Mouse (Mus musculus): ENCODE data around the gene Tnfrsf12a.

Tnfrsf12a gene

DNA sequence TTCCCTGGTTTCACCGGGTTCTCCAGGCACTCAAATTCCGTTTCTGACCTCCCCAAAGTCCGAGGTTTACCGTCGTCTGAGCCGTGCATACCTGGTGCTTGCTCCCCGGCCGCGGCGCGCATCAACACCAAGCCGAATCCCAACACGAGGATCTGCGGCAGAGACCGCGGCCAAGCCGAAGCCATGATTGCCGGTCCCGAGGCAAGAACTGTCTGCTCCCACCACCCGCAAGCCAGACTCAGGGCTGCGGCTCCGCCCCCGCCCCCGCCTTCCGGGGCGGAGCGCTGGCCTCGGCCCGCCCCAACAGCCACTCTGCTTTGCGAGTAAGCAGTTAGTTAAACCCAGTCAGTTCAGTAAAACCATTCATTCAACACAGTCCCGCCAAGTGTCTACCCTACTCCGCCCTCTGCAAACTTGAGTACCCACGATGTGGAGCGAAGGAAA lies at the start of gene Tnfrsf12a:
TSS of gene Tnfrsf12a (minus strand) at position 233 of the 444 bp plus-strand sequence.
- peak; percentile 65 for DNase-seq

DNA sequence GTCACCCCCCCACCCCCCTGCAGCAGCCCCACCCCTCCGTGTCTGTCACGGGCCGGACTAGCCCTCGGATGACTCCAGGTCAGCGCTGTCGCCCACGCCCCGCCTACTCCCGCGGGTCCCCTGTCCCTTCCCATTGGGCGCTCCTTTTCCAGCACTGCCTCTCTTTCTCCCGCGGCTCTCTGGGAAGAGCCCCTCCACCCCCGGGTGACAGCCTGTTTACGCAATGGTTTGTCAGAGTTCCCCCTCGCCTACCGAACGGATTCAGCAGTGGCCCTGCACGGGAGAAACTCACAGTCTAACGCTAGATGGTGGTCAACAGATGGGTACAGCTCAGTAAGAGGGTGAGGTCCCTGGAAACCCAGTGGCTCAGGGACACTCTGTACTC lies 49.5 kb upstream of the Tnfrsf12a start:
- DNase-seq: peak; percentile 62

GRCm38 (mm10) chr17:23725999-23726757 lies 48.9 kb upstream of the Tnfrsf12a start, which contains the start of gene Pkmyt1:
Gene Pkmyt1, plus strand, starts transcription at chr17:23726336.
- DNase-seq: peak; percentile 94

DNA sequence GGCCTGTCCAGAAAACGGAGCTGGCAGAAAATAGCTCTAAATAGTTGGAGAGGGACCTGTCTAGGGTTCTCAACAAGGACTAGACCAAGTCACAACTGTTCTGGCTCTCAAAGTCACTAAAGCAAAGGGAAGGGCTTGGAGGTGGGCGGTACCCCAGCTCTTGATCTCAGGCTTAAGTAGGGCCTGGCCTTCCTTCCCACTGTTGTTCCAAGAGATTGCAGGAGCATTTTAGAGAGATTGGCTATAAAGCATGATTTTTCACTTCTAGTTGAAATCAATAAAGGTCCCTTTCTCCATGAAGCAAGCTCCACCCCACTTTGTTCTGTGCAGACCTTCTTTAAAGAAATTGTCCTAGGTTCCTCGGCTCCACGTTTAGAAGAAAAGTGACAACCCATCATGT lies 48.2 kb upstream of the Tnfrsf12a start:
- DNase-seq: no peak

DNA sequence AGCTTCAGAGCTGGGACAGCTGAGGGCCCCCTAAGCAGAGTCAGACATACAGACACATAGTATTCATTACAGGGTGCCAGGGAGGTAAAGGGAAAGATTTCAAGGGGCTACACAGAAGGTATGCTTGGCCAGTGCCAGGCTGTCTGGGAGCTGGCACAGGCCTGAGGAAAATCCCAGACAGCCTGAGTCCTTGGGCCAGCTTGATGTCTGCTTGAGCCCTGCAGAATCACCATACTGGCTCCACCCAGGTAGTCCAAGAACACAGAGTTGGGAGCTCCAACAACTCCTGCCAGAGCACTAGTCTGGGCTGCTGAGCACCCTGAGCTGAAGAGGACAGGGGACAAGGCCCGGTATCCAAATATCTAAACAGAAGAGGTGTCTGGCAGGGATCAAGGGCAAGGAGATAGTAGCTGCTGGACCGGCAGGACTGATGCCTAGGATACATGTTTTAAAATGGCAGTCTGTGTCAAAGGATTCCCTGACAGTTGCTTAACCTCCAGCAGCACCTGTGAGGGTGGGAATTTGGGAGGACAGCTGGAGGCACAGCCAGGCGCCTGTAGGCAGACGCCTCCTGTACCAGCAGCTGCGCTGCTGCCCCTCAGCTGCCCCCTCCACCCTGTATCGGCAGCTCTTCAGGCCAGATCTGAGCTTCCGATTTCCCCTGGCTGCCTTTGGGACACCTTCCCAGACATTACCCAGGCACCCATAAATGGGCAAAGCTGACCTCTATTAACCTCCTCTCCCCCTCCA lies 45.3 kb upstream of the Tnfrsf12a start, which contains the start of gene 1520401A03Rik:
TSS of gene 1520401A03Rik (minus strand) at position 408 of the 750 bp plus-strand sequence.
- no peak for DNase-seq

GRCm38 (mm10) chr17:23721886-23722285 lies 44.6 kb upstream of the Tnfrsf12a start:
- DNase-seq: no peak

- DNase-seq: no peak
Observed at GRCm38 (mm10) chr17:23719455-23719854, 42.2 kb upstream of the Tnfrsf12a start.

- DNase-seq: no peak
Observed at GRCm38 (mm10) chr17:23717003-23717402, 39.7 kb upstream of the Tnfrsf12a start.

- peak; percentile 81 for DNase-seq
Observed at GRCm38 (mm10) chr17:23706212-23706611, 28.9 kb upstream of the Tnfrsf12a start.

DNA sequence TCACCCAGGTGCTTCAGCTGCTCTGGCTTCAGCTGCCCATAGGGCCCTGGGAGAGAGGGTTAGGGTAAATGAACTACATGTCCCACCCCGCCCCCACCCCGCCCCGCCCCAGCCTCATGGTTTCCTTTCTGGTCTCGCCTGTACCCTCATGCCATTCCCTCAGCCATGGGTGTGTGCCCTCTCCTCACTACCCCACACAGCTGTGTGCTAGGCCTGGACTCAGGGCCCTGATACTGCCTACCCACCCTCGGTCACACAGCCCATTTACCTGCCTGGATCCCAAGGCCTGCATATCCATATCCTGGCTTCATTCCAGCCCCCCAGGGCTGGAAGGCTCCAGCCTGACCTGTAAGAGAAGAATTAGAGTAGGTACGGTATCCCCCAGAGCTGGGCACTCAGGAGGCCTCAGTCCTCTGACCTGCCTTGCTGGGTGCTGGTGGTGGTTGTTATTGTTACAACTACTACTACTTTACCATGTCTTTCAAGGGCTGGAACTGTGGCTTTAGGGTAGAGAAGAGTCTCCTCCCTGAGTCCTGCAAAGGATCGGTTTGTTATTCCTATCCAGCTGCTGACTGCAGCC lies 28.3 kb upstream of the Tnfrsf12a start:
- no peak for DNase-seq

GRCm38 (mm10) chr17:23704741-23705140 lies 27.5 kb upstream of the Tnfrsf12a start:
- DNase-seq: peak; percentile 57

DNA sequence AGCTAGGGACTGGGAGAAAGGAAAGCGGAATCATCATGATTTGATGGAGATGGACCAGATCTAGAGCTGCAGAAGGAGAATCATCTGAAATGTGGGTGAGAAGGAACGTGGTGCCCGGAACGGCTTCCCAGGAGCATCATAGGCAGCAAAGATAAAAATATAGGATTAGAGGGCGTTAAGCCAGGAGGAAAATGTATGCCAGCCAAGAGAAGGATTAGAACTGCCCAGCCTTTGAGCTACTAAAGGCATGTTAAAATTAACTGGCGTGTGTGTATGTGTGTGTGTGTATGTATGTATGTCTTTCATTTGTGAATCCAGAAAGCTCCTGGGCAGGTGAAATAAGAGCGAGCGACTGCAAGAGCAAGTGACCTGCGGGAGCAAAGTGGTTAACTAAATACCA lies 26.0 kb upstream of the Tnfrsf12a start:
- no peak for DNase-seq

GRCm38 (mm10) chr17:23700079-23700478 lies 22.8 kb upstream of the Tnfrsf12a start:
- DNase-seq: peak; percentile 91

DNA sequence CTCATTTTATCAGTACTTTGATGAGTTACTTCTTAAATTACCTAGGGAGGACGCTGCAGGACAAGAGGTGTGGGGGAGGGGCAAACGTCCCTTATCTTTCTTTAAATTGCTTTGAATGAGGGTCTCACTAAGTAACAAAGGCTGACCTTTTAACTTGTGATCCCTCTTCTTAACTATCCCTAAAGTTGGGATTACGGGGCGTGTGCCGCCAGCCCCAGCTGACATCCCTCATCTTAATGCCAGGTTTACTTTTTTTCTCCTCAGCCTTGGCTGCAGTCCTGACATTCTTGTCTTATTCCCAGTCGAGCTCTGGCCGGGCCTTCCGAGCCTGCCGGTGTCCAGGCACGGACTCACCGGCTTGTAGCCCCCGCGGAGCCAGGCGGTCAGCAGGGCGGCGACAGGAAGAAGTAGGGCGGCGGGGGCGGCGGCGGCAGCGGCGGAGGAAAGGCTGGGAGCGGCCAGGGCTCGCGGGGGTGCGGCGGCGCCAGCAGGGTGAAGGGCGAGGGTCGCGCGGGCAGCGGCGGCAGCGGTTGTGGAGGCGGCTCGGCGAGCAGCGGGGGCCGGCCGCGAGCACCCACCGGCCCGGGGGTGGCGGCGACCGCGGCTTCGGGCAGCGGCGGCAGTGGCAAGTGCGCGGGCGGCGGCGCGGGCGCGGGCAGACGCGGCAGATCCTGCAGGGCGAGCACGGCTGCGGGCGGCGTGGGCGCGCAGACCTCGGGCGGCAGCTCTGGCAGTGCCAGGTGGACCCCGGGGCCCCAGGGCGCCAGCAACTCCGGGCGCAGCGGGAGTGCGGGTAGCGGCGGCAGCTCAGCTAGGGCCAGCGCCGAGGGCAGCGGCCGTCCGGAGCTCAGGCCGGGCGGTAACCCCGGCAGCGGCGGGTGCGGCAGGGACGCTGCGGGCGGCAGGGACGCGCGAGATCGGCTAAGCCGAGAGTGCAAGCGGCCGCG lies 22.1 kb upstream of the Tnfrsf12a start:
- peak; percentile 42 for DNase-seq

GRCm38 (mm10) chr17:23695801-23696200 lies 18.5 kb upstream of the Tnfrsf12a start:
- DNase-seq: no peak

DNA sequence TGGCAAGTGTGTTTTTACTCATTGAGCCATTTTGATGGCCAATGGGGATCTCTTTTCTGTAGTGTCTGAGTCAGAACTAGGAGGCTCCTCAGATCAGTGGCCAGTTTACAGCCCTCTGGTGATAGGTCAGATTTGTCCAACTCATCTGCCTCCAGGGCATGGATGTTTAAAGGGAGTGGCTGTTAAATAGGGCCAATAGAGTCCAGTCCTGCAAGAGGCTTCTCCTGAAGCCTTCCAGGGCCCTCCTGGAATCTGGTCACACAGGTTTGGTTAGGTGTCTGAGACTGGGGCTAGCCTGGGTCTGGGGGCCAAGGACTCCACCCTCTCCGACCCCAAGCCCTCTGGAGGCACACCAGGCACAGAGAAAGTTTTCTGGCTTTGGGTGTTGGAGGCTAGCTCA lies 17.2 kb upstream of the Tnfrsf12a start:
- no peak for DNase-seq

DNA sequence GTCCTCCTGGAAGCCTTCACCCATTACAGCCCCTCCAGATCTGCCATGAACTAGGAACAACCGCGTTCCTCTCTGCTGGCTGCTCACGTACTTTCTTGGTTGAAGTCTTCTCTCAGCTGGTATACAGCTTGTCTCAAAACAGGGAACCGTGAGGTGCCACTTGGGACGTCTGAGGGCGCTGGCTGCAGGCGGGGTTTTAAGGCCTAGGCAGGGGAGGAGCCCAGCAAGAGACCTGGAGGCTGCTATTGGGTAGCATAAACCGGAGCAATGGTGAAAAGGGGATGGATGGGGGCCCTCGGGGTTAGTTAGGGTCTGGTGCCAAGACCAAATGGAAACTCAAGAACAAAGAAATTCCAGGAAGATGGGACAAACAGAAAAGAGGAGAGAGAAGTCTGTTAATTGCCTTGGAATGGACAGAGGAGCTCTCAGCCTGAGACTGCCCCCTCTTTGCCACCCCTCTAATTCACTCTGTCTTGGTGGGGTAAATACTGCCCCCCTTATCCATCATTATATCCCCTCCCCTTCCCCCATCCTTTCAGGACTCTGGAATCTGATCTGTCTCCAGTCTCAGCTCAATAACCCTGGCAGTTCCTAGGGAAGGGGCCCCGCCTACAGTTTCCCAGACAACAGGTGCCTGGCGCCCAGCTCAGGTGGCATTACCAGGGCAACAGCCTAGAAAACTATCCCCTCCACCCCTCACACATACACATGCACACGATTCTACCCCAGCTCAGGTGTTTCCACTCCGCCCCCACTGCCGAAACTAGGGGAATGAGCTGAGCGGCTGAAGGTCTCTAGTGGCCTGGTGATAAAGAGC lies 6.8 kb upstream of the Tnfrsf12a start, which contains the start of gene Cldn9:
TSS of gene Cldn9 (minus strand) at position 171 of the 817 bp plus-strand sequence.
- DNase-seq: no peak

GRCm38 (mm10) chr17:23683226-23683625 lies 6.0 kb upstream of the Tnfrsf12a start:
- DNase-seq: no peak

DNA sequence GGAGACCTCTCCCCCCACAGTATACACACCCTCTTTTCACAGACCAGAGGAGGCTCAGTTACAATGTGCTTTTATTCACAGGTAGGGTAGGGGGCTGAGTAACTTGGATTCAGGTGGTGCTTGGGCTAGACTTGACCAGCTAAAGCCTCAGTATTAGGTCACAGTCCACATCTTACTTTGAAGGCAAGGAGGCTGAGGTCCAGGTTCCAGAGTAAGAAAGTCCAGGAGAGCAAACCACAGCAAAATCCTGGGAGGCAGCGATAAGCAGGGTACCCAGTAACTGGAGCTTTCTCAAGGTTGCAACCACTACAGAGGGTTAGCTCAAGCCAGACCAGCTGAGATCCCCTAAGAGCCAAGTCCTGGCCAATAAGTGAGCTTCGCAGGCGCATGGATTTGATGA lies 5.3 kb upstream of the Tnfrsf12a start:
- no peak for DNase-seq

DNA sequence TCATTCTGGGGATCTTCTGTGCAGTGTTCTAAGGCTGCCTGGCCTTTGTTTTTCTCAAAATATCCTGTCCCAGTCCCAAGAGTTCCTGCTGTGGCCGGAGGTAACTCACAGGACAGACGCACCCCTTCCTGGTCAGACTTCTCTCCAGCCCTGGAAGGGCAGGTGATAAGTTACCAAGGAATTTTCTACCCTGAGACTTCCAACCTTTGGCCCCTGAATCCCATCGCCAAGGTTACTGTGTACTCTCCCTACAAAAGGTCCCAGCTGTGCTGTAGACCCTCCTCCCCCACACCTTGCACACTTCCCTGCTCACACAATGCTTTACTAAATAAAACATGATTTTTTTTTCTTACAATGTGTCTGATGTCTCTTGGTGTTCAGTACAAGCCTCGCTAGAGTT lies 4.8 kb upstream of the Tnfrsf12a start:
- DNase-seq: no peak

GRCm38 (mm10) chr17:23681086-23681485 lies 3.8 kb upstream of the Tnfrsf12a start:
- DNase-seq: no peak
